Mouse (Mus musculus) heart, embryonic 11.5 days (tissue): ENCODE measurements around the gene Pkp4. TPM values are rescaled to one million over a fixed set of nuclear protein-coding genes. Genes with fewer than 3 reads are reported as not detected.
A peak's percentile ranks its signal among the peaks of the same experiment; 100 is the strongest.

ENCODE experiments used
- ATAC-seq: fragments of 200-750 bp; cut with Nextera tagmentation; replicated peaks from 2 replicates; pipeline ENCODE4 v1.8.0; 2017; ENCODE audit warnings: moderate library complexity; ENCODE audit not compliant: insufficient number of reproducible peaks, low FRiP score, low TSS enrichment
- H3K27ac ChIP-seq: fragments of 300-500 bp; sonication (generic); 2 replicates; pipeline ENCODE4 v1.5.1; 2014; ENCODE audit warnings: mild to moderate bottlenecking, low read depth, low read length
- H3K27me3 ChIP-seq: fragments of 300-500 bp; sonication (generic); 2 replicates; pipeline ENCODE4 v1.6.1; 2014; ENCODE audit warnings: mild to moderate bottlenecking, low read length, mixed read lengths; ENCODE audit not compliant: control insufficient read depth, insufficient read depth
- H3K36me3 ChIP-seq: fragments of 300-500 bp; sonication (generic); 2 replicates; pipeline ENCODE4 v1.6.1; 2014; ENCODE audit warnings: mild to moderate bottlenecking, low read length, moderate library complexity, mixed read lengths; ENCODE audit not compliant: control insufficient read depth, insufficient read depth
- H3K4me1 ChIP-seq: fragments of 300-500 bp; sonication (generic); 2 replicates; pipeline ENCODE4 v1.6.1; 2014; ENCODE audit warnings: low read length; ENCODE audit not compliant: control insufficient read depth, insufficient read depth
- H3K4me2 ChIP-seq: fragments of 300-500 bp; sonication (generic); 2 replicates; pipeline ENCODE4 v1.6.1; 2014; ENCODE audit warnings: mild to moderate bottlenecking, moderate library complexity
- H3K4me3 ChIP-seq: fragments of 300-500 bp; sonication (generic); 2 replicates; pipeline ENCODE4 v1.5.1; 2014; ENCODE audit warnings: low read depth, low read length
- H3K9ac ChIP-seq: fragments of 300-500 bp; sonication (generic); 2 replicates; pipeline ENCODE4 v1.6.1; 2014; ENCODE audit warnings: mild to moderate bottlenecking, low read depth, low read length, moderate library complexity
- H3K9me3 ChIP-seq: fragments of 300-500 bp; sonication (generic); replicated peaks from 2 replicates; pipeline ENCODE4 v1.6.1; 2016; ENCODE audit warnings: low read length; ENCODE audit not compliant: control insufficient read depth
- WGBS: fragments of 180-500 bp; shearing (Covaris S2); extraction: QIAGEN DNeasy Blood & Tissue Kit; methylation state at CpG from one replicate; pipeline ENCODE4 v1.1.7; 2014; ENCODE audit not compliant: insufficient replicate concordance; 5-methylcytosine and 5-hydroxymethylcytosine counted together
- polyA plus RNA-seq: library from polyadenylated mRNA; unstranded; fragments of >200 nt; fragmentation: Nextera tagmentation; extraction: Ambion mirVana; gene quantifications from 2 replicates; pipeline ENCODE4 v1.2.1, GENCODE M21; 2014

The Pkp4 gene
- polyA plus RNA-seq, 1 experiment from 2014 or later: 37.6 TPM

- no peaks in the 10 kb centered on the region for H3K36me3 ChIP-seq
- H3K4me3 ChIP-seq: no peak overlapping the region
- ATAC-seq: no peak
- peak overlapping the region; percentile 2; the same call in 1 of the 2 replicates for H3K4me2 ChIP-seq
- H3K27me3 ChIP-seq: no peaks in the 10 kb centered on the region
- peaks cover 33% of the 10 kb centered on the region for H3K4me1 ChIP-seq
- H3K27ac ChIP-seq: peak overlapping the region; percentile 7; the same call in 1 of the 2 replicates
- no peaks in the 10 kb centered on the region for H3K9me3 ChIP-seq
- 63% methylated on average over 3 of the region's 3 CpGs for WGBS
- no peak overlapping the region for H3K9ac ChIP-seq
Measured at GRCm38 (mm10) chr2:59203627-59204425, 43.2 kb downstream of the Pkp4 start.

DNA sequence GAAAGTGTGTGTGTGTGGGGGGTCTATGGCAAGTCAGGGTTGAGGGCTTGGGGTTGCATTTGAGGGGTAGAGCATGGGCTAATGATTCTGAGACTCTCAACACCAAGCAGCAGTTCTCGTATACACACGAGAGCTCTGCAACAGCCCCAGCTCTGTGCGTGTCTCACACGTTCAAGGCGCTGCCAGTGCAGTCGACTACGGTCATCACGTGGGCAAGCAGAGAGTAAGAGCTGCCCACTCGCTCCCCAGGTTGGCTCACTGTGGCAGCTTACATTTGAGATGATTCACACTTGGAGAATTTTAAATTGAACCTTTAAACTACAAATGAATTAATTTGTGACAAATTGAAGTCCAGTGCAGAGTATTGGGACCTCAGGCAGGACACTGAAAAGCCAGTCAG is 44.4 kb downstream of the Pkp4 start:
- H3K9me3 ChIP-seq: no peaks in the 10 kb centered on the region
- H3K9ac ChIP-seq: no peak overlapping the region
- H3K27ac ChIP-seq: no peak overlapping the region
- peaks cover 33% of the 10 kb centered on the region for H3K4me1 ChIP-seq
- 93% methylated on average over 9 of the region's 9 CpGs for WGBS
- H3K27me3 ChIP-seq: no peaks in the 10 kb centered on the region
- no peak overlapping the region for H3K4me3 ChIP-seq
- no peaks in the 10 kb centered on the region for H3K36me3 ChIP-seq
- H3K4me2 ChIP-seq: no peak overlapping the region
- ATAC-seq: no peak

- no peaks in the 10 kb centered on the region for H3K27me3 ChIP-seq
- WGBS: 71% methylated on average over 2 of the region's 2 CpGs
- H3K27ac ChIP-seq: no peak overlapping the region
- H3K36me3 ChIP-seq: no peaks in the 10 kb centered on the region
- H3K9ac ChIP-seq: no peak overlapping the region
- H3K9me3 ChIP-seq: no peaks in the 10 kb centered on the region
- H3K4me3 ChIP-seq: no peak overlapping the region
- H3K4me1 ChIP-seq: peaks cover 28% of the 10 kb centered on the region
- no peak for ATAC-seq
- H3K4me2 ChIP-seq: no peak overlapping the region
Measured at GRCm38 (mm10) chr2:59206190-59206589, 45.5 kb downstream of the Pkp4 start.

DNA sequence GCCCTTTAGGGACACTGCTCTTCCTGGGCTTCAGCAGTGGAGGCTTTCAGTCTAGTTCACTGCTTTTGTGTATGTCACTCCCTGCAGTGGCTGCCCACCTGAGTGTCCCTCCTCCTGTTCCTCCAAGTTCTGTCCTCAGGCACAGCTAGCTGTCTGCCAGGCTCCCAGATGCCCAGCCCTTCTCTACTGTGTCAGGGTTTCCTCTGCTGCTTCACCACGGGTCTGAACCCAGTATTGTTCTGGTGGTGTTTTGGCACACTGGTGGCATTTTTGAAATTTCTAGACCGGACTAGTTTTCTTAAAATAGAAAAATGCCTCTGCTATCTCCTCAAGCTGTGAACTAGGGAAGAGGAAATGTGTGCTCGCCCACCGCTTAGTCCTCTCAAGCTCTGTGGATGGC is 46.6 kb downstream of the Pkp4 start:
- Histone ChIP-seq H3K36me3 (no peaks in the 10 kb centered on the region), H3K9ac (peak overlapping the region; percentile 48), H3K4me2 (peak overlapping the region; percentile 58), H3K4me1 (peaks cover 25% of the 10 kb centered on the region), H3K4me3 (no peak overlapping the region), H3K9me3 (no peaks in the 10 kb centered on the region), H3K27ac (peak overlapping the region; percentile 84), H3K27me3 (no peaks in the 10 kb centered on the region)
- ATAC-seq: 0 out of 2 replicates have a peak, but pooled peaks have one; percentile 55
- WGBS: 24% methylated on average over 4 of the region's 4 CpGs

- Histone ChIP-seq H3K4me3 (no peak overlapping the region), H3K36me3 (no peaks in the 10 kb centered on the region), H3K4me2 (peak overlapping the region; percentile 58), H3K9me3 (no peaks in the 10 kb centered on the region), H3K27ac (peak overlapping the region; percentile 84), H3K27me3 (no peaks in the 10 kb centered on the region), H3K9ac (peak overlapping the region; percentile 48), H3K4me1 (peaks cover 24% of the 10 kb centered on the region)
- ATAC-seq: no peak
- 29% methylated on average over 5 of the region's 5 CpGs for WGBS
Measured at GRCm38 (mm10) chr2:59207725-59208124, 47.1 kb downstream of the Pkp4 start.

GRCm38 (mm10) chr2:59208276-59208675 is 47.6 kb downstream of the Pkp4 start:
- Histone ChIP-seq H3K9me3 (no peaks in the 10 kb centered on the region), H3K4me2 (no peak overlapping the region), H3K27ac (no peak overlapping the region), H3K27me3 (no peaks in the 10 kb centered on the region), H3K36me3 (no peaks in the 10 kb centered on the region), H3K4me3 (no peak overlapping the region), H3K9ac (no peak overlapping the region), H3K4me1 (peaks cover 20% of the 10 kb centered on the region)
- ATAC-seq: no peak
- 72% methylated on average over 9 of the region's 9 CpGs for WGBS

- no peaks in the 10 kb centered on the region for H3K27me3 ChIP-seq
- peaks cover 14% of the 10 kb centered on the region for H3K4me1 ChIP-seq
- WGBS: 81% methylated on average over 5 of the region's 5 CpGs
- H3K27ac ChIP-seq: no peak overlapping the region
- no peak overlapping the region for H3K9ac ChIP-seq
- no peak overlapping the region for H3K4me2 ChIP-seq
- no peak for ATAC-seq
- no peaks in the 10 kb centered on the region for H3K9me3 ChIP-seq
- H3K4me3 ChIP-seq: no peak overlapping the region
- H3K36me3 ChIP-seq: no peaks in the 10 kb centered on the region
Measured at GRCm38 (mm10) chr2:59211051-59211450, 50.4 kb downstream of the Pkp4 start.

GRCm38 (mm10) chr2:59212430-59212829 is 51.8 kb downstream of the Pkp4 start:
- 89% methylated on average over 4 of the region's 4 CpGs for WGBS

GRCm38 (mm10) chr2:59212846-59213245 is 52.2 kb downstream of the Pkp4 start:
- 95% methylated on average over 1 of the region's 1 CpGs for WGBS
- no peak overlapping the region for H3K4me3 ChIP-seq
- no peak overlapping the region for H3K4me2 ChIP-seq
- H3K9me3 ChIP-seq: no peaks in the 10 kb centered on the region
- peaks cover 9% of the 10 kb centered on the region for H3K4me1 ChIP-seq
- H3K27ac ChIP-seq: no peak overlapping the region
- no peaks in the 10 kb centered on the region for H3K36me3 ChIP-seq
- no peak for ATAC-seq
- no peaks in the 10 kb centered on the region for H3K27me3 ChIP-seq
- no peak overlapping the region for H3K9ac ChIP-seq

More at GRCm38 (mm10) chr2:59212430-59212829, 51.8 kb downstream of the Pkp4 start:
- Histone ChIP-seq H3K9me3 (no peaks in the 10 kb centered on the region), H3K4me1 (peaks cover 9% of the 10 kb centered on the region), H3K36me3 (no peaks in the 10 kb centered on the region), H3K27ac (no peak overlapping the region), H3K9ac (no peak overlapping the region), H3K27me3 (no peaks in the 10 kb centered on the region), H3K4me2 (no peak overlapping the region), H3K4me3 (no peak overlapping the region)
- no peak for ATAC-seq
